Mouse (Mus musculus): ENCODE results near the gene H2al2c.
"Not testable (repeated sequence)": the region's sequence is repeated elsewhere in the genome, so short reads cannot be mapped to it uniquely, and the experiment has no call there.

The H2al2c gene

GRCm38 (mm10) chrY:2598799-2599198 is at the start of gene H2al2c:
Gene H2al2c (plus strand): TSS chrY:2599099.
- not testable (repeated sequence) for DNase-seq (ENCODE audit: low read depth in 1 of 2, low spot score in 2 of 2)
